Mouse (Mus musculus): ENCODE results near the gene Klf16. TPM values are rescaled to one million over a fixed set of nuclear protein-coding genes. Genes with fewer than 3 reads are reported as not detected.

The Klf16 gene
- polyA plus RNA-seq, 1 experiment from 2014 or later = 10.2 TPM

DNA sequence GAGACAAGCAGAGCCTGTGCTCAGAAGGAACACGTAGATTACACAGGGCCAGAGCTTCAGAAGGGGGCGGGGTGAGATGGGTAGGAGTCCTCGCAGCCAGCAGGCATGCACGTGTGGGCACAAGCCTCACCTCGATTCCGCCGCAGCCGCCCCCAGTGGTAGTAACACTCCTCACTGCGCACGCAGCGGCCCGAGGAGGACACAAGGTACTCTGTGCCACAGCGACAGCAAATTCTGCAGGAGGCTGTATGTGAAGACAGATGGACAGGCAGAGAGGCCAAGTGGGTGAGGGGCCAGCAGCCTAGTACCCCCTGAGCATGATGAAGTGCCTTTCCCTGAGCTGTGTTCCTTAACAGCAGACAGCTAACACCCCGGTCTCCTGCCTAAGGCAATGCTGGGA, 33.2 kb downstream of the Klf16 start:
- WGBS = 93% methylated on average over 14 of the region's 14 CpGs
- no peaks in the 10 kb centered on the region for H3K9me3 ChIP-seq (ENCODE audit: control insufficient read depth, low read length)
- no peaks in the 10 kb centered on the region for H3K27me3 ChIP-seq (ENCODE audit: control insufficient read depth, insufficient read depth, low read length)
- H3K9ac ChIP-seq (ENCODE audit: low read depth, low read length) = no peak overlapping the region
- H3K36me3 ChIP-seq (ENCODE audit: control insufficient read depth, insufficient read depth, low read length) = peaks cover 75% of the 10 kb centered on the region
- H3K4me3 ChIP-seq (ENCODE audit: low read length) = no peak overlapping the region
- no peaks in the 10 kb centered on the region for H3K4me1 ChIP-seq (ENCODE audit: control insufficient read depth, insufficient read depth, low read length)
- no peak for ATAC-seq (ENCODE audit: low FRiP score, low TSS enrichment)
- H3K27ac ChIP-seq (ENCODE audit: low read depth, low read length) = no peak overlapping the region
- H3K4me2 ChIP-seq (replicated peaks; ENCODE audit: low read depth, low read length) = no peak overlapping the region

DNA sequence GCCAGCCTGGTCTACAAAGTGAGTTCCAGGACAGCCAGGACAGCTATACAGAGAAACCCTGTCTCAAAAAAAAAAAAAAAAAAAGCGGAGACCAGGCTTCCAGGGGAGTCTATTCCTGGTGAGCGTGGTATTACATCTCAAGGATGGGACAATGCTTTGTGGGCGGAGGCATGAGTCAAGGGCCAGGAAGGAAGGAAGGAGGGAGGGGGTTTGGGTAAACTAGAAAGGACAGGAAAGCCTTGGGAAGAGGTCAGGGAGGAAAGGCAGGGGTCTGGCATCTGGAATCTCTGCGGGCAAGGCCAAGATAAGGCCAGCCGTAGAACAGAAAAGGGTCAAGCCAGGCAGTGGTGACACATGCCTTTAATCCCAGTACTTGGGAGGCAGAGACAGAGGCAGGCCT, 37.6 kb downstream of the Klf16 start:
- Histone ChIP-seq H3K4me2 (replicated peaks; ENCODE audit: low read depth, low read length) (peak overlapping the region; percentile 46; the same call in 1 of the 2 replicates), H3K9ac (ENCODE audit: low read depth, low read length) (no peak overlapping the region)
- 44% methylated on average over 4 of the region's 5 CpGs for WGBS

DNA sequence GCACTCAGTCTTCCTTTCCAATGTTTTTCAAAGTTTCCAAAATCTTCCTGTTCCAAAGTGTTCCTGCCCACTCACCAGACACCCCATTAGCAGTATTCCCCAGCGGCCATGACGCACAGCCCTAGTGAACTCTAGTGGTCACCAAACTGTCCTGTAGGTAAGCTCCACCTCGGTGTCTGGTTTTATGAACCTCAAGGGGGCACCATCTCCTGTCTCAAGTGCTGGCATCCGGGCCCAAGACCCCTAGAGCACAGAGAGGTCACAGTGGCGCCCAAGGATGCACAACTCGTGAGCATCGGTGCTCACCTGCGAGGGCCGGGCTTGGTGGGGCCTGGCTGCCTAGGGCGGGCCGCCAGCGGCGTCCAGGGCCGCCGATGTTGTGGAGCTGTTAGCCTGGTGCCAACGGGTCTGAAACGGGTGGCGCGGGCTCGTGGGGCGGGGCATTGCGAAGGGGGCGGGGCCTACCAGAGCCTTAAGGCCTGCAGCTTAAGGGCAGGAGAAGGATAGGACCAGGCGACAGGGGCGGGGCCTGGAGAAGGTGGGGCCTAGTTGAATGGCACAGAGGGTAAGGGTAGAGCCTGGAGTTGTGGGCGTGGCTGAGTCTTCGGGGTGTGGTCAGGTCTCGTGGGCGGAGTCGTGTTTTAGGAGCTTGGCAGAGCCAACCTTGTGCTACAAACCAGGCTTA, 38.3 kb downstream of the Klf16 start, which contains the start of gene Atp8b3:
TSS of gene Atp8b3 (minus strand) at position 415 of the 685 bp plus-strand sequence.
- Histone ChIP-seq H3K9ac (ENCODE audit: low read depth, low read length) (no peak within 1 kb of the TSS), H3K4me1 (ENCODE audit: control insufficient read depth, insufficient read depth, low read length) (0 out of 2 replicates have a peak, but pooled peaks cover 3% of the 10 kb centered on the region), H3K36me3 (ENCODE audit: control insufficient read depth, insufficient read depth, low read length) (peaks cover 28% of the 10 kb centered on the region), H3K4me3 (ENCODE audit: low read length) (peak within 1 kb of the TSS; percentile 30), H3K4me2 (replicated peaks; ENCODE audit: low read depth, low read length) (peak within 1 kb of the TSS; percentile 46), H3K9me3 (ENCODE audit: control insufficient read depth, low read length) (no peaks in the 10 kb centered on the region), H3K27ac (ENCODE audit: low read depth, low read length) (no peak within 1 kb of the TSS), H3K27me3 (ENCODE audit: control insufficient read depth, insufficient read depth, low read length) (peaks cover 29% of the 10 kb centered on the region)
- peak; percentile 85 for ATAC-seq (ENCODE audit: low FRiP score, low TSS enrichment)
- 3% methylated on average over 30 of the region's 30 CpGs for WGBS

More for the DNA sequence above, 37.6 kb downstream of the Klf16 start:
- 0 out of 2 replicates have a peak, but pooled peaks cover 3% of the 10 kb centered on the region for H3K4me1 ChIP-seq (ENCODE audit: control insufficient read depth, insufficient read depth, low read length)
- H3K27ac ChIP-seq (ENCODE audit: low read depth, low read length) = no peak overlapping the region
- H3K27me3 ChIP-seq (ENCODE audit: control insufficient read depth, insufficient read depth, low read length) = peaks cover 24% of the 10 kb centered on the region
- no peak overlapping the region for H3K4me3 ChIP-seq (ENCODE audit: low read length)
- peaks cover 34% of the 10 kb centered on the region for H3K36me3 ChIP-seq (ENCODE audit: control insufficient read depth, insufficient read depth, low read length)
- no peak for ATAC-seq (ENCODE audit: low FRiP score, low TSS enrichment)
- H3K9me3 ChIP-seq (ENCODE audit: control insufficient read depth, low read length) = no peaks in the 10 kb centered on the region

DNA sequence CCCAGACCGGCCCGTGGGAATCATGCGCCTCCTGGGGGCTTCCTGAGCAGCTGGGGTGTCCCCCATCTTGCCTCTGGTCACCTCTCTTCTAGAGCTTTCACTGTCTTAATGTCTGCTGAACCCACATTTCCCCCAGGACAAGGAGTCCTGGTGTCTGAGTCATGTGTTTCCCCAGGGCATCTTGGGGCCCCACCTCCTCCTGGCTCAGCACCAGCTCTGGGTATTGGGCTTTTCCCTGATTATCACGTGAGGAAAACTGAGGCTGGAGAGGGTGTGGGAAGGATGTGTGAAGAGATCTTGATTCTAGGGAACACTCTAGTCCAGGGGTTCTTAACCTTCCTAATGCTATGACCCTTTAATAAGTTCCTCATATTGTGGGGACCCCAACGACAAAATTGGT, 38.9 kb downstream of the Klf16 start:
- H3K4me3 ChIP-seq (ENCODE audit: low read length) = no peak overlapping the region
- 60% methylated on average over 5 of the region's 5 CpGs for WGBS
- peaks cover 21% of the 10 kb centered on the region for H3K36me3 ChIP-seq (ENCODE audit: control insufficient read depth, insufficient read depth, low read length)
- no peak for ATAC-seq (ENCODE audit: low FRiP score, low TSS enrichment)
- H3K4me1 ChIP-seq (ENCODE audit: control insufficient read depth, insufficient read depth, low read length) = 0 out of 2 replicates have a peak, but pooled peaks cover 3% of the 10 kb centered on the region
- H3K27me3 ChIP-seq (ENCODE audit: control insufficient read depth, insufficient read depth, low read length) = peaks cover 29% of the 10 kb centered on the region
- H3K9ac ChIP-seq (ENCODE audit: low read depth, low read length) = no peak overlapping the region
- H3K27ac ChIP-seq (ENCODE audit: low read depth, low read length) = no peak overlapping the region
- H3K9me3 ChIP-seq (ENCODE audit: control insufficient read depth, low read length) = no peaks in the 10 kb centered on the region
- no peak overlapping the region for H3K4me2 ChIP-seq (replicated peaks; ENCODE audit: low read depth, low read length)

DNA sequence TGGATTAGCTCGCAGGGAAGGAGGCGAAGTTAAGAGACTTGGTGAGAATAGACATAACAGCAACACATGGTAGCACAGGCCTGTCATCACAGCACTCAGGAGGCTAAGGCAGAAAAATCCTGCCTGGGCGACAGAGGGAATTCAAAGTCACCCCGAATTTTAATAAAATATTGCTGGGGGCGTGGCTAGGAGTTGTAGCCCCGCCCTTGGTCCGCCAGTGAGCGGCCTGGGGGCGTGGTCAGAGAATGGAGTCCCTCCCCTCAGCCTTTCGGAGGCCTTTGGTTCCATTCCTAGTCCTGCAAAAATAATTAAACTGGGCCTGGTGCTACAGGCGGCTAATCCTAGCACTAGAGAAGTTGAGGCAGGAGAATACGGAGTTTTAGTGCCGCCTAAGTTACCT, 41.4 kb downstream of the Klf16 start:
- no peak for ATAC-seq (ENCODE audit: low FRiP score, low TSS enrichment)
- Histone ChIP-seq H3K4me2 (replicated peaks; ENCODE audit: low read depth, low read length) (peak overlapping the region; percentile 16), H3K36me3 (ENCODE audit: control insufficient read depth, insufficient read depth, low read length) (no peaks in the 10 kb centered on the region), H3K27me3 (ENCODE audit: control insufficient read depth, insufficient read depth, low read length) (peaks cover 29% of the 10 kb centered on the region), H3K9me3 (ENCODE audit: control insufficient read depth, low read length) (no peaks in the 10 kb centered on the region), H3K4me1 (ENCODE audit: control insufficient read depth, insufficient read depth, low read length) (0 out of 2 replicates have a peak, but pooled peaks cover 3% of the 10 kb centered on the region), H3K4me3 (ENCODE audit: low read length) (no peak overlapping the region), H3K27ac (ENCODE audit: low read depth, low read length) (no peak overlapping the region), H3K9ac (ENCODE audit: low read depth, low read length) (no peak overlapping the region)
- WGBS = 11% methylated on average over 13 of the region's 13 CpGs

DNA sequence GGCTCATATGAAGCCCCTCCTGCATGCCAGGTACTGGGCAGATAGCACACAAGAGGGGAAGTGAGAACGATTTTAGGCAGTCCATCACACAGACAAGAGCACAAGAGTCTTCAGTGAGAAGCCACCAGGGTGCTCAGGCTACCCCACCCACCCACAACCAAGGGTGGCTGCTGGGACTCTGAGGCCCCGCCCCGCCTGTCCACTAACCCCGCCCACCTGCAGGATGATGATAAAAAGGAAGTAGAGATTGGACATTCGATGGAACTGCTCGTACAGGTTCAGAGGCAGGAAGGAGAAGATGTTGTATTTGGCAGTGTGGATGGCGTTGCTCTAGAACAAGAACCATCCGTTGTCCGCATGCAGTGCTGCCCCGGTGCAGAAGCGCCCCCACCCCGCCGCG, 42.0 kb downstream of the Klf16 start:
- peak overlapping the region; percentile 16 for H3K4me2 ChIP-seq (replicated peaks; ENCODE audit: low read depth, low read length)
- 11% methylated on average over 14 of the region's 14 CpGs for WGBS

DNA sequence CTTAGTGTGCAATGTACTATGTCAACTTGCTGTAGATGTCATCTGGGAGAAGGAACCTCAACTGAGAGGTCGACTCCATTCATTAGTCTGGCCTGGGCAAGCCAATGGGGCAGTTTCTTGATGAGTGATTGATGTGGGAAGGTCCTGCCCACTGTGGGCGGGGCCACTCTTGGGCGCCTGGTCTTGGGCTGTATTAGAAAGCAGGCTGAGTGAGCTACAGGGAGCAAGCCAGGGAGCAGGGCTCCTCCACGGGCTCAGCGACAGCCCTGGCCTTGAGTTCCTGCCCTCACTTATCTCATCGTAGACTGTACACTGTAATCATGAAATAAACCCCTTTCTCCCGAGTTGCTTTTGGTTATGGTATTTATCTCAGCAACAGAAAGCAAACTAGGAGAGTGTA, 43.4 kb downstream of the Klf16 start:
- 13% methylated on average over 7 of the region's 7 CpGs for WGBS
- peak; percentile 48 for ATAC-seq (ENCODE audit: low FRiP score, low TSS enrichment)
- Histone ChIP-seq H3K9ac (ENCODE audit: low read depth, low read length) (no peak overlapping the region), H3K4me3 (ENCODE audit: low read length) (no peak overlapping the region), H3K36me3 (ENCODE audit: control insufficient read depth, insufficient read depth, low read length) (no peaks in the 10 kb centered on the region), H3K27ac (ENCODE audit: low read depth, low read length) (no peak overlapping the region), H3K9me3 (ENCODE audit: control insufficient read depth, low read length) (no peaks in the 10 kb centered on the region), H3K4me1 (ENCODE audit: control insufficient read depth, insufficient read depth, low read length) (0 out of 2 replicates have a peak, but pooled peaks cover 3% of the 10 kb centered on the region), H3K4me2 (replicated peaks; ENCODE audit: low read depth, low read length) (no peak overlapping the region), H3K27me3 (ENCODE audit: control insufficient read depth, insufficient read depth, low read length) (peaks cover 29% of the 10 kb centered on the region)

More for the DNA sequence above, 42.0 kb downstream of the Klf16 start:
- no peak for ATAC-seq (ENCODE audit: low FRiP score, low TSS enrichment)
- Histone ChIP-seq H3K4me1 (ENCODE audit: control insufficient read depth, insufficient read depth, low read length) (0 out of 2 replicates have a peak, but pooled peaks cover 3% of the 10 kb centered on the region), H3K27ac (ENCODE audit: low read depth, low read length) (no peak overlapping the region), H3K9me3 (ENCODE audit: control insufficient read depth, low read length) (no peaks in the 10 kb centered on the region), H3K36me3 (ENCODE audit: control insufficient read depth, insufficient read depth, low read length) (no peaks in the 10 kb centered on the region), H3K4me3 (ENCODE audit: low read length) (0 out of 2 replicates have a peak overlapping the region, but pooled peaks have one; percentile 9), H3K9ac (ENCODE audit: low read depth, low read length) (no peak overlapping the region), H3K27me3 (ENCODE audit: control insufficient read depth, insufficient read depth, low read length) (peaks cover 29% of the 10 kb centered on the region)

DNA sequence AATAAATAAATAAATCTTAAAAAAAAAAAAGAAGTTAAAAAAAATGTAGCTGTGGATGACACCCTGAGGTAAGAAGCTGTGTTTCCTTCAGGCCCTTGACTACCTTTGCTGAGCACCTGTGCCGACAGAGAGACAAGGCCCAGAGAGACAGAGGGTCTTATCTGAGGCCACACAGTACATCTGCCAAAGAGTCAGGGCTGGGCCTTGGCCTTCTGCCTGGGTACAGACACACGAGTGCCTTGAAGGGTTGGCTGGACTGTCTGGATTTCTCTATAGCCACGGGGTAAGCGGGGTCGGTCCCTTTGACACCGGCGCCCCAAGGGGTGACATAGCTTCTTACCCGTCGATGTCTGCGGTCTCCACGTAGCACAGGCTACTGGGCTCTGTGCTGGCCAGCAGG, 44.3 kb downstream of the Klf16 start:
- no peak overlapping the region for H3K4me2 ChIP-seq (replicated peaks; ENCODE audit: low read depth, low read length)
- no peaks in the 10 kb centered on the region for H3K9me3 ChIP-seq (ENCODE audit: control insufficient read depth, low read length)
- H3K27me3 ChIP-seq (ENCODE audit: control insufficient read depth, insufficient read depth, low read length) = peaks cover 24% of the 10 kb centered on the region
- H3K9ac ChIP-seq (ENCODE audit: low read depth, low read length) = no peak overlapping the region
- 86% methylated on average over 11 of the region's 11 CpGs for WGBS
- ATAC-seq (ENCODE audit: low FRiP score, low TSS enrichment) = no peak
- 0 out of 2 replicates have a peak, but pooled peaks cover 3% of the 10 kb centered on the region for H3K4me1 ChIP-seq (ENCODE audit: control insufficient read depth, insufficient read depth, low read length)
- no peaks in the 10 kb centered on the region for H3K36me3 ChIP-seq (ENCODE audit: control insufficient read depth, insufficient read depth, low read length)
- H3K4me3 ChIP-seq (ENCODE audit: low read length) = no peak overlapping the region
- H3K27ac ChIP-seq (ENCODE audit: low read depth, low read length) = no peak overlapping the region

DNA sequence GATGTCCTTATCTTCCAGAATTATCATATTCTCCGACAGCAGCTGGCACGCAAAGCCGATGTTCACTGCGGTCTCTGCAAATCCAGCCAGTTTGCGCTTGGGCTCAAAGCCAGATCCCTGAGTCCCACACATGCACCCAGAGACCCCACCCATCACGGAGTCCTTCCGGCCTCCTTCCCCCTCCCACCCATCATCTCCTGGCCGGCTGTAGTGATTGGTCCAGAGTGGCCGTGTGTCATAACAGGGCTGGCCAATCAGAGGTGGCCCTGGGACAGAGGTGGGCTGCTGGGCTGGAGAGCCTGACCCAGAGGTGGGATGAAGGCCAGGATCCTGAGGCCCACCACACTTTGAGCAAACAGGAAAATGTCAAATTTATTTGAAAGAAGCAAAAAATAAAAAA, 50.9 kb downstream of the Klf16 start:
- peak; percentile 88 for ATAC-seq (ENCODE audit: low FRiP score, low TSS enrichment)
- Histone ChIP-seq H3K4me1 (ENCODE audit: control insufficient read depth, insufficient read depth, low read length) (no peaks in the 10 kb centered on the region), H3K36me3 (ENCODE audit: control insufficient read depth, insufficient read depth, low read length) (no peaks in the 10 kb centered on the region), H3K9ac (ENCODE audit: low read depth, low read length) (no peak overlapping the region), H3K4me3 (ENCODE audit: low read length) (no peak overlapping the region), H3K4me2 (replicated peaks; ENCODE audit: low read depth, low read length) (no peak overlapping the region; the same call in 1 of the 2 replicates), H3K27ac (ENCODE audit: low read depth, low read length) (no peak overlapping the region), H3K9me3 (ENCODE audit: control insufficient read depth, low read length) (peaks cover 5% of the 10 kb centered on the region), H3K27me3 (ENCODE audit: control insufficient read depth, insufficient read depth, low read length) (no peaks in the 10 kb centered on the region)
- 32% methylated on average over 9 of the region's 9 CpGs for WGBS

Data from kidney, embryonic 14.5 days (tissue).